Mouse (Mus musculus): ENCODE results near the gene Olfr960. TPM values are rescaled to one million over a fixed set of nuclear protein-coding genes. Genes with fewer than 3 reads are reported as not detected.

The Olfr960 gene
- polyA plus RNA-seq, 1 experiment from 2014 or later = not detected

- Histone ChIP-seq H3K9ac (ENCODE audit: low read depth, low read length) (no peak overlapping the region), H3K4me1 (replicated peaks; ENCODE audit: control insufficient read depth, insufficient read depth, low read length) (no peaks in the 10 kb centered on the region), H3K36me3 (ENCODE audit: control insufficient read depth, insufficient read depth) (no peaks in the 10 kb centered on the region), H3K27me3 (replicated peaks; ENCODE audit: control insufficient read depth, insufficient read depth, low read length) (no peaks in the 10 kb centered on the region), H3K4me2 (replicated peaks; ENCODE audit: low read depth) (no peak overlapping the region), H3K9me3 (ENCODE audit: control insufficient read depth) (no peaks in the 10 kb centered on the region), H3K4me3 (ENCODE audit: low read depth, low read length) (no peak overlapping the region), H3K27ac (ENCODE audit: low read depth, low read length) (no peak overlapping the region)
- no peak for ATAC-seq
- TF ChIP-seq CTCF (IDR thresholded peaks at IDR 0.05; ENCODE audit: low read depth) = no peak
Observed at GRCm38 (mm10) chr9:39608497-39608896, 12.7 kb upstream of the Olfr960 start.

DNA sequence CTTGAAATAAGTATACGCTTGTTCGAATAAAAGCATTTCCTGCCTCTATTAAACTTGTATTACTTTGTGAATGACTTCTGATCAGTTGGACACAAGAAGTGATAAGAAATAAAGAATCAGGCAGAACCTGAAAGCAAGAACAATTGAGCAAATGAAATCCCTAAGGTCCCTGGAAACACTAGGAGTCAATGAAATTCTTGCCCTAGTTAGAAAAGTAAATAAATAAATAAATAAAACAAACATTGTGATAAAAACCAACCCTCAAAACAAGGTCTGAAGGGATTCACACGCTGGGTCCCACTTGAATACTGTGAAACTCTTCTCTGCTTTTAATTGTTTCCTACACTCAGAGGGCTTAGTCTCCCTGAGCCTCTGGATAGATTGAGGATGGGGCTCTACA lies 10.8 kb upstream of the Olfr960 start, which contains the start of gene Olfr148:
Olfr148 (plus strand) TSS at position 301 of the 400 bp plus-strand sequence.
- Histone ChIP-seq H3K4me3 (ENCODE audit: low read depth, low read length) (no peak within 1 kb of the TSS), H3K9ac (ENCODE audit: low read depth, low read length) (no peak within 1 kb of the TSS), H3K27ac (ENCODE audit: low read depth, low read length) (no peak within 1 kb of the TSS), H3K9me3 (ENCODE audit: control insufficient read depth) (no peaks in the 10 kb centered on the region), H3K4me2 (replicated peaks; ENCODE audit: low read depth) (no peak within 1 kb of the TSS), H3K36me3 (ENCODE audit: control insufficient read depth, insufficient read depth) (no peaks in the 10 kb centered on the region), H3K27me3 (replicated peaks; ENCODE audit: control insufficient read depth, insufficient read depth, low read length) (no peaks in the 10 kb centered on the region), H3K4me1 (replicated peaks; ENCODE audit: control insufficient read depth, insufficient read depth, low read length) (no peaks in the 10 kb centered on the region)
- WGBS = 70% methylated on average over 3 of the region's 3 CpGs
- TF ChIP-seq CTCF (IDR thresholded peaks at IDR 0.05; ENCODE audit: low read depth) = no peak
- ATAC-seq = no peak

GRCm38 (mm10) chr9:39611953-39612352 lies 9.2 kb upstream of the Olfr960 start:
- ATAC-seq = no peak
- 57% methylated on average over 1 of the region's 1 CpGs for WGBS
- peak; percentile 63 for TF ChIP-seq CTCF (IDR thresholded peaks at IDR 0.05; ENCODE audit: low read depth)

GRCm38 (mm10) chr9:39623783-39624182 lies 2.6 kb downstream of the Olfr960 start:
- Histone ChIP-seq H3K4me1 (replicated peaks; ENCODE audit: control insufficient read depth, insufficient read depth, low read length) (no peaks in the 10 kb centered on the region), H3K9me3 (ENCODE audit: control insufficient read depth) (no peaks in the 10 kb centered on the region), H3K27me3 (replicated peaks; ENCODE audit: control insufficient read depth, insufficient read depth, low read length) (no peaks in the 10 kb centered on the region), H3K9ac (ENCODE audit: low read depth, low read length) (no peak overlapping the region), H3K27ac (ENCODE audit: low read depth, low read length) (no peak overlapping the region), H3K4me3 (ENCODE audit: low read depth, low read length) (no peak overlapping the region), H3K36me3 (ENCODE audit: control insufficient read depth, insufficient read depth) (no peaks in the 10 kb centered on the region), H3K4me2 (replicated peaks; ENCODE audit: low read depth) (no peak overlapping the region)
- ATAC-seq = no peak
- 87% methylated on average over 3 of the region's 3 CpGs for WGBS
- TF ChIP-seq CTCF (IDR thresholded peaks at IDR 0.05; ENCODE audit: low read depth) = no peak

More at GRCm38 (mm10) chr9:39611953-39612352, 9.2 kb upstream of the Olfr960 start:
- Histone ChIP-seq H3K36me3 (ENCODE audit: control insufficient read depth, insufficient read depth) (no peaks in the 10 kb centered on the region), H3K9ac (ENCODE audit: low read depth, low read length) (no peak overlapping the region), H3K4me2 (replicated peaks; ENCODE audit: low read depth) (no peak overlapping the region), H3K4me3 (ENCODE audit: low read depth, low read length) (no peak overlapping the region), H3K27me3 (replicated peaks; ENCODE audit: control insufficient read depth, insufficient read depth, low read length) (no peaks in the 10 kb centered on the region), H3K4me1 (replicated peaks; ENCODE audit: control insufficient read depth, insufficient read depth, low read length) (no peaks in the 10 kb centered on the region), H3K27ac (ENCODE audit: low read depth, low read length) (no peak overlapping the region), H3K9me3 (ENCODE audit: control insufficient read depth) (no peaks in the 10 kb centered on the region)

DNA sequence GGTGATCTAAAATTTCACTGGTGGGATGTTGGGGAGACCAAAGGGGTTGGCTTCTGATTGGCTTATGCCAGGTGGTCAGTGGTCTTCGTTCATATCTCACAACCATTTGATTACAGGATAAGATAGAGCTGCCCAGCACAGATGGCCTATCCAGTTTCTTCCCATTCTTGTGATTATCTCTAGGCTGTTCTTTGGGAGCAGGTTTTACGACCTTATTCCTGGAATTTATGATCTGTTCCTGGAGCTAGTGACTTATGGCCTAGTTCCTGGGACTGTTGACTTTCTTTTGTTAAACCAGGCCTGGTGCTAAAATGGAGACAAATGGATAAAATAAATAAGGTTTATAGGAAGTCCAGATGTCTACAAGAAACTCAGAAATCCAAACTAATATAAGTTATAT lies 3.5 kb downstream of the Olfr960 start:
- WGBS = 17% methylated on average over 2 of the region's 2 CpGs
- no peak overlapping the region for H3K27ac ChIP-seq (ENCODE audit: low read depth, low read length)
- H3K27me3 ChIP-seq (replicated peaks; ENCODE audit: control insufficient read depth, insufficient read depth, low read length) = no peaks in the 10 kb centered on the region
- H3K9me3 ChIP-seq (ENCODE audit: control insufficient read depth) = no peaks in the 10 kb centered on the region
- no peaks in the 10 kb centered on the region for H3K36me3 ChIP-seq (ENCODE audit: control insufficient read depth, insufficient read depth)
- no peak overlapping the region for H3K4me3 ChIP-seq (ENCODE audit: low read depth, low read length)
- no peak overlapping the region for H3K4me2 ChIP-seq (replicated peaks; ENCODE audit: low read depth)
- no peak overlapping the region for H3K9ac ChIP-seq (ENCODE audit: low read depth, low read length)
- TF ChIP-seq CTCF (IDR thresholded peaks at IDR 0.05; ENCODE audit: low read depth) = no peak
- no peaks in the 10 kb centered on the region for H3K4me1 ChIP-seq (replicated peaks; ENCODE audit: control insufficient read depth, insufficient read depth, low read length)
- no peak; the same call in 1 of the 2 replicates for ATAC-seq

GRCm38 (mm10) chr9:39629069-39629468 lies 7.9 kb downstream of the Olfr960 start:
- Histone ChIP-seq H3K27me3 (replicated peaks; ENCODE audit: control insufficient read depth, insufficient read depth, low read length) (no peaks in the 10 kb centered on the region), H3K9ac (ENCODE audit: low read depth, low read length) (no peak overlapping the region), H3K4me1 (replicated peaks; ENCODE audit: control insufficient read depth, insufficient read depth, low read length) (no peaks in the 10 kb centered on the region), H3K4me3 (ENCODE audit: low read depth, low read length) (no peak overlapping the region), H3K4me2 (replicated peaks; ENCODE audit: low read depth) (no peak overlapping the region), H3K9me3 (ENCODE audit: control insufficient read depth) (no peaks in the 10 kb centered on the region), H3K27ac (ENCODE audit: low read depth, low read length) (no peak overlapping the region), H3K36me3 (ENCODE audit: control insufficient read depth, insufficient read depth) (no peaks in the 10 kb centered on the region)
- no peak for TF ChIP-seq CTCF (IDR thresholded peaks at IDR 0.05; ENCODE audit: low read depth)
- WGBS = 75% methylated on average over 2 of the region's 2 CpGs
- ATAC-seq = no peak
